Mouse (Mus musculus) bone marrow macrophage, adult 2 months (primary cell): ENCODE results near the gene 6330403K07Rik.

Experiments used
- CTCF ChIP-seq: IDR thresholded peaks from 2 replicates; pipeline ENCODE4 v1.5.1; 2012; ENCODE audit warnings: low read depth, mild to moderate bottlenecking, low read length, moderate library complexity
- POLR2A ChIP-seq: IDR thresholded peaks from 2 replicates; pipeline ENCODE4 v1.6.1; 2012; ENCODE audit warnings: mild to moderate bottlenecking, low read depth, low read length, borderline replicate concordance

DNA sequence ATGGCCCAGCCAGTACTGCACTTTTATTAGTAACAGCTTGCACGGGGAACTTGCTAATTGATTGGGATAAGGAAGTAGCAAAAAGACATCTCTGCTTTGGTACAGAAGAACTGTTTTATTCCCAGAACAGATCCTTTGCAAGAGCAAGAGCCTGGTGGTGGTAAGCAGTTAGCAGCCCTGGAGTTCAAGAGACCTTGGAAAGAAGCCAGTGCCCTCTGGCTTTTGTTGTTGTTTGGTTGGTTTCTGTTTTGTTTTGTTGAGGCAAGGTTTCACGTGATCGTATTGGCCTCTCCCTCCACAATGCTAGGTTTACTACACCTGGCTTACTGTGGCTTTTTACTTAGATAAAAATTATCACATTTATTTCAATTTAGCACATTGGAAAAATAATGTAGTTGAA lies 5.0 kb downstream of the 6330403K07Rik start:
- TF ChIP-seq CTCF = no peak
- TF ChIP-seq POLR2A = no peak
